Mouse (Mus musculus): ENCODE measurements around the gene Sash1. TPM values are rescaled to one million over a fixed set of nuclear protein-coding genes. Genes with fewer than 3 reads are reported as not detected.
A peak's percentile ranks its signal among the peaks of the same experiment; 100 is the strongest.

Gene Sash1
- polyA plus RNA-seq, 1 experiment: 23.8 TPM

GRCm38 (mm10) chr10:8883686-8884085, 2.2 kb downstream of the Sash1 start:
- TF ChIP-seq POLR2A (IDR thresholded peaks at IDR 0.05; ENCODE audit: extremely low read depth, insufficient read depth, low read length) (no peak), CTCF (IDR thresholded peaks at IDR 0.05; ENCODE audit: extremely low read depth, insufficient read depth, low read length) (no peak)
- Histone ChIP-seq H3K4me3 (ENCODE audit: insufficient read depth, low read length) (no peak overlapping the region), H3K27ac (ENCODE audit: insufficient read depth, low read length) (peak overlapping the region; percentile 45; the same call in 1 of the 2 replicates), H3K4me1 (ENCODE audit: control insufficient read depth, insufficient read depth, low read length) (no peaks in the 10 kb centered on the region)

DNA sequence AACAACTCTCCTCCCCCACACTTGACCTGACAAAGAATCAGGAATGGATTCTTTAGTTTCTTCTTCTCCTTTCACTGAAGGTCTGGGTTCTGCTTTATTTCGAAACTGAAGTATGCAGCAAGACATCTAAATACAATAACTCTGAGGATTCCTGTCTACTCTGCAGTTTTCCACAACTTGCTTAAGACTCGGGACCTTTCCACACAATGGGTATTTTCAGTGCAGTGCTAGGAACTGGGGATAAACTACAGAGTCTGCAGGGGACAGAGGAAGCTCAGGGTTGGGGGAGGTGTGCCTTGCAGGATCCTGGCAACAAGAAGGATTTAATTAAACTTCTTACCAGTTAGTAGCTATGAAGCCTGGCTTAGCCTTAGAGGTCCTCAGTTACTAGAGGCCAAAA, 4.1 kb downstream of the Sash1 start:
- H3K4me1 ChIP-seq (ENCODE audit: control insufficient read depth, insufficient read depth, low read length): no peaks in the 10 kb centered on the region
- H3K27ac ChIP-seq (ENCODE audit: insufficient read depth, low read length): no peak overlapping the region
- no peak overlapping the region for H3K4me3 ChIP-seq (ENCODE audit: insufficient read depth, low read length)
- TF ChIP-seq POLR2A (IDR thresholded peaks at IDR 0.05; ENCODE audit: extremely low read depth, insufficient read depth, low read length) (no peak), CTCF (IDR thresholded peaks at IDR 0.05; ENCODE audit: extremely low read depth, insufficient read depth, low read length) (no peak)

GRCm38 (mm10) chr10:8880950-8881675, 4.8 kb downstream of the Sash1 start:
- Histone ChIP-seq H3K27ac (ENCODE audit: insufficient read depth, low read length) (no peak overlapping the region), H3K4me1 (ENCODE audit: control insufficient read depth, insufficient read depth, low read length) (no peaks in the 10 kb centered on the region), H3K4me3 (ENCODE audit: insufficient read depth, low read length) (no peak overlapping the region)
- TF ChIP-seq POLR2A (IDR thresholded peaks at IDR 0.05; ENCODE audit: extremely low read depth, insufficient read depth, low read length): no peak

GRCm38 (mm10) chr10:8878824-8879223, 7.0 kb downstream of the Sash1 start:
- no peak for TF ChIP-seq POLR2A (IDR thresholded peaks at IDR 0.05; ENCODE audit: extremely low read depth, insufficient read depth, low read length)
- no peak for TF ChIP-seq CTCF (IDR thresholded peaks at IDR 0.05; ENCODE audit: extremely low read depth, insufficient read depth, low read length)
- H3K27ac ChIP-seq (ENCODE audit: insufficient read depth, low read length): no peak overlapping the region

GRCm38 (mm10) chr10:8878381-8878780, 7.5 kb downstream of the Sash1 start:
- peaks cover 6% of the 10 kb centered on the region for H3K4me1 ChIP-seq (ENCODE audit: control insufficient read depth, insufficient read depth, low read length)
- no peak overlapping the region for H3K4me3 ChIP-seq (ENCODE audit: insufficient read depth, low read length)
- TF ChIP-seq CTCF (IDR thresholded peaks at IDR 0.05; ENCODE audit: extremely low read depth, insufficient read depth, low read length) (no peak), POLR2A (IDR thresholded peaks at IDR 0.05; ENCODE audit: extremely low read depth, insufficient read depth, low read length) (no peak)
- no peak overlapping the region for H3K27ac ChIP-seq (ENCODE audit: insufficient read depth, low read length)

More at GRCm38 (mm10) chr10:8878824-8879223, 7.0 kb downstream of the Sash1 start:
- Histone ChIP-seq H3K4me1 (ENCODE audit: control insufficient read depth, insufficient read depth, low read length) (peaks cover 2% of the 10 kb centered on the region), H3K4me3 (ENCODE audit: insufficient read depth, low read length) (no peak overlapping the region)

DNA sequence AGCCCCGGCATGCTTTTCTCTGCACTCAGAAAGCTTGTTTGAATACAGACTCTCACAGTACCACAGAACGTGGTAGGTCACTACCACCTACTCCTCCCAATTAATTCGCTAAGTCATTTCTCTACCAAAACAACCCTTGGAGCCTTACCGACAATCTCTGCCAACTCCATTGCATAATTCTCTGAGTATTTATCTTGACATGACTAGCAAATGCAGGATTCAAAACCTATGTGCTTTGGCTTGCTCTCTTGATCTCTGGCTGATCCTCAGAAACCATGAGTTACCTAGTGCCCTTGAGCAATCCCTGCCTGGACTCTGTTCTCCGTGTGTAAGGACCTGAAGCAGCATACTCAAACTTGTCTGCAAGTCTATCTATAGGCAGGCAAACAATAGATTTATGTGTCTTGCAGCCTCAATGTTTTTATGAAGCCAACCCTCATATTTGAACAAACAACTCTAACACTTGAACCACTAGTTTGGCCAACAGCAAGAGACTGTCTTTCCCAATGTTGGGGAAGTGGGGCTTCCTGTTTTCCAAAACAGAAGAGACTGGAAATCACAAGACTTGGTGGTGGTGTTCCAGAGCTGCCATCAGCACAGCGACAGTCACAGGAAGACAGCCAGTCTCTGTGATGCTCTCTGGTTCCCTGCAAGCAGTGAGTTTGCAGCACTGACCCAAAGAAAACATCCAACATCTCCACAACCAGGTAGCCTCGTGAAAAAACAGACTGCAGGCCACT, 12.1 kb downstream of the Sash1 start:
- H3K4me3 ChIP-seq (ENCODE audit: insufficient read depth, low read length): no peak overlapping the region
- no peak overlapping the region; the same call in 1 of the 2 replicates for H3K27ac ChIP-seq (ENCODE audit: insufficient read depth, low read length)
- no peak for TF ChIP-seq CTCF (IDR thresholded peaks at IDR 0.05; ENCODE audit: extremely low read depth, insufficient read depth, low read length)
- TF ChIP-seq POLR2A (IDR thresholded peaks at IDR 0.05; ENCODE audit: extremely low read depth, insufficient read depth, low read length): no peak
- H3K4me1 ChIP-seq (ENCODE audit: control insufficient read depth, insufficient read depth, low read length): peaks cover 8% of the 10 kb centered on the region

GRCm38 (mm10) chr10:8872788-8873187, 13.1 kb downstream of the Sash1 start:
- H3K4me1 ChIP-seq (ENCODE audit: control insufficient read depth, insufficient read depth, low read length): peaks cover 8% of the 10 kb centered on the region
- TF ChIP-seq POLR2A (IDR thresholded peaks at IDR 0.05; ENCODE audit: extremely low read depth, insufficient read depth, low read length): no peak
- TF ChIP-seq CTCF (IDR thresholded peaks at IDR 0.05; ENCODE audit: extremely low read depth, insufficient read depth, low read length): no peak
- H3K4me3 ChIP-seq (ENCODE audit: insufficient read depth, low read length): no peak overlapping the region
- H3K27ac ChIP-seq (ENCODE audit: insufficient read depth, low read length): no peak overlapping the region

DNA sequence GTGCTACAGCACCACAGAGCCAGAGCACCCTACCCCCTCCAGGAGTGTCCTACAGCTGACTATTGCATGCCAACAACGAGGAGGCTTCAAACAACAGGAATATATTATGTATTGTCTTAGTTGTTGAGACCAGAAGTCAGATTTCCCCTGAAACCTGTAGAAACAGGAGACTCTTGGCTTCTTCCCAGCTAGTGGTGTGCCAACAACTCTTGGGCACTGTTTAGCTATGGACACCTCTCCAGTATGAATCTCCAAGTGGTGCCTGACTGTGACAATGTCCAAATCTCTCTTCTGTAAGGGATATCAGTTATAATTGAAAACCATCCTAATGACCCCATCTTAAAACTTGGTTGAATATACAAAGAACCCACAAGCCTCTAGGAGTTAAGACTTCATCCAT, 13.9 kb downstream of the Sash1 start:
- no peak for TF ChIP-seq POLR2A (IDR thresholded peaks at IDR 0.05; ENCODE audit: extremely low read depth, insufficient read depth, low read length)
- no peak for TF ChIP-seq CTCF (IDR thresholded peaks at IDR 0.05; ENCODE audit: extremely low read depth, insufficient read depth, low read length)
- H3K27ac ChIP-seq (ENCODE audit: insufficient read depth, low read length): no peak overlapping the region
- no peak overlapping the region for H3K4me3 ChIP-seq (ENCODE audit: insufficient read depth, low read length)
- H3K4me1 ChIP-seq (ENCODE audit: control insufficient read depth, insufficient read depth, low read length): peaks cover 8% of the 10 kb centered on the region

DNA sequence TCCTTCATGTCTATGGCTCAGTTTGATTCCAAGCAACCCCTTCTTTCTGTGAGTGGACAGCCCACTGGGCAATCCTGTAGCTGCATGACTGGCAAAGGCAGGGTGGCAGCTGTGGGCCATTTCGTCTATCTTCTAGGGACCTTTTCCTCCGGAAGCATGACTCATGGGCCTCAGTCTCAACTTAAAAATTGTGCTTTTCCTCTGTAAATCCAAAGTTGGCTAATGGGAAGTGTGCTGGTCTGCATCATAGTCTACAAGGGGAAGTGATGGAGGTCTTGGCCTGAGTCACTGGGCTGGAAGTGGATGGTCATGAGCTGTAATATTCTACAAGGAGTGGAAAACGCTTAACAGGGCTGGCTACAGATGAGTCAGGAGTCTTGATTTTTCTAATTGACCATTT, 15.5 kb downstream of the Sash1 start:
- peaks cover 8% of the 10 kb centered on the region for H3K4me1 ChIP-seq (ENCODE audit: control insufficient read depth, insufficient read depth, low read length)
- H3K4me3 ChIP-seq (ENCODE audit: insufficient read depth, low read length): no peak overlapping the region
- no peak overlapping the region for H3K27ac ChIP-seq (ENCODE audit: insufficient read depth, low read length)
- TF ChIP-seq CTCF (IDR thresholded peaks at IDR 0.05; ENCODE audit: extremely low read depth, insufficient read depth, low read length) (no peak), POLR2A (IDR thresholded peaks at IDR 0.05; ENCODE audit: extremely low read depth, insufficient read depth, low read length) (no peak)

Measured in cortical plate, adult 2 months (tissue).